Mouse (Mus musculus) C2C12 (cell line): ENCODE measurements around the gene Slc38a4. TPM values are rescaled to one million over a fixed set of nuclear protein-coding genes. Genes with fewer than 3 reads are reported as not detected.

Experiments used
- H3K27me3 ChIP-seq: one replicate; pipeline ENCODE4 v1.6.1; 2011; ENCODE audit not compliant: control insufficient read depth, insufficient read depth, insufficient read length
- H3K36me3 ChIP-seq: one replicate; pipeline ENCODE4 v1.6.1; 2011; ENCODE audit not compliant: control insufficient read depth, insufficient read depth
- H3K4me3 ChIP-seq: one replicate; pipeline ENCODE4 v1.5.1; 2011; ENCODE audit warnings: mild to moderate bottlenecking, control low read depth; ENCODE audit not compliant: poor library complexity, insufficient read depth, severe bottlenecking
- H3K79me2 ChIP-seq: one replicate; pipeline ENCODE4 v1.6.1; 2011; ENCODE audit not compliant: control insufficient read depth, insufficient read depth
- H3K79me3 ChIP-seq: one replicate; pipeline ENCODE4 v1.6.1; 2011; ENCODE audit warnings: low read depth, control low read depth
- H3ac ChIP-seq: one replicate; pipeline ENCODE3; 2011; ENCODE audit warnings: low read depth; ENCODE audit not compliant: control insufficient read depth, insufficient read length
- CEBPB ChIP-seq: IDR thresholded peaks from one replicate; pipeline ENCODE4 v1.6.1; 2011; ENCODE audit warnings: low read depth, mild to moderate bottlenecking, control low read depth, moderate library complexity
- CTCF ChIP-seq: IDR thresholded peaks from one replicate; pipeline ENCODE4 v1.5.1; 2011; ENCODE audit not compliant: control insufficient read depth, insufficient read depth, insufficient read length
- FOSL1 ChIP-seq: IDR thresholded peaks from one replicate; pipeline ENCODE4 v1.8.0; 2011; ENCODE audit warnings: mild to moderate bottlenecking, low read length; ENCODE audit not compliant: poor library complexity, insufficient read depth, severe bottlenecking
- MAX ChIP-seq: IDR thresholded peaks from one replicate; pipeline ENCODE4 v1.6.1; 2011; ENCODE audit warnings: mild to moderate bottlenecking, control low read depth
- MYOD1 ChIP-seq: IDR thresholded peaks from one replicate; pipeline ENCODE4 v1.6.1; 2011; ENCODE audit warnings: low read depth; ENCODE audit not compliant: control insufficient read depth, insufficient read length
- MYOG ChIP-seq: IDR thresholded peaks from one replicate; pipeline ENCODE4 v1.6.1; 2011; ENCODE audit not compliant: control insufficient read depth, insufficient read length; ENCODE audit errors: extremely low read depth
- USF1 ChIP-seq: IDR thresholded peaks from one replicate; pipeline ENCODE4 v1.6.1; 2011; ENCODE audit warnings: low read depth, mild to moderate bottlenecking, control low read depth, moderate library complexity
- polyA plus RNA-seq: library from polyadenylated mRNA; unstranded; fragments of >200 nt; fragmentation: generic; extraction: Trizol; gene quantifications from one replicate; pipeline ENCODE4 v1.2.1, GENCODE M21; 2012; ENCODE audit warnings: missing spikeins

Slc38a4 gene
- polyA plus RNA-seq, 1 experiment: 0.09 TPM

GRCm38 (mm10) chr15:97072859-97073826, 17.4 kb upstream of the Slc38a4 start:
- no peak for TF ChIP-seq MAX
- no peak for TF ChIP-seq USF1
- no peak for TF ChIP-seq MYOG
- no peak for TF ChIP-seq MYOD1
- TF ChIP-seq CTCF: no peak
- TF ChIP-seq CEBPB: no peak
- Histone ChIP-seq H3K36me3 (no peaks in the 10 kb centered on the region), H3K79me2 (no peaks in the 10 kb centered on the region), H3K27me3 (no peaks in the 10 kb centered on the region), H3K79me3 (no peaks in the 10 kb centered on the region), H3ac (no peak overlapping the region), H3K4me3 (no peak overlapping the region)

- H3K36me3 ChIP-seq: no peaks in the 10 kb centered on the region
- H3K79me3 ChIP-seq: no peaks in the 10 kb centered on the region
- H3K27me3 ChIP-seq: no peaks in the 10 kb centered on the region
- H3K79me2 ChIP-seq: no peaks in the 10 kb centered on the region
- H3ac ChIP-seq: no peak overlapping the region
- H3K4me3 ChIP-seq: no peak overlapping the region
- TF ChIP-seq CEBPB (no peak), MYOD1 (no peak), USF1 (no peak), MYOG (no peak), CTCF (no peak), MAX (no peak), FOSL1 (no peak)
Observed at GRCm38 (mm10) chr15:97067340-97068136, 11.8 kb upstream of the Slc38a4 start.

GRCm38 (mm10) chr15:97066937-97067336, 11.2 kb upstream of the Slc38a4 start:
- H3K79me2 ChIP-seq: no peaks in the 10 kb centered on the region
- no peaks in the 10 kb centered on the region for H3K36me3 ChIP-seq
- no peaks in the 10 kb centered on the region for H3K79me3 ChIP-seq
- no peaks in the 10 kb centered on the region for H3K27me3 ChIP-seq
- TF ChIP-seq CTCF (no peak), MYOG (no peak), MAX (no peak), MYOD1 (no peak), FOSL1 (no peak), CEBPB (no peak), USF1 (no peak)
- no peak overlapping the region for H3ac ChIP-seq
- H3K4me3 ChIP-seq: no peak overlapping the region

GRCm38 (mm10) chr15:97063211-97063610, 7.5 kb upstream of the Slc38a4 start:
- Histone ChIP-seq H3K79me2 (no peaks in the 10 kb centered on the region), H3ac (no peak overlapping the region), H3K79me3 (no peaks in the 10 kb centered on the region), H3K27me3 (no peaks in the 10 kb centered on the region), H3K36me3 (no peaks in the 10 kb centered on the region), H3K4me3 (no peak overlapping the region)
- TF ChIP-seq MYOD1 (no peak), MYOG (no peak), CEBPB (no peak), USF1 (no peak), MAX (no peak), CTCF (no peak), FOSL1 (no peak)

- TF ChIP-seq CTCF: no peak
- TF ChIP-seq CEBPB: no peak
- no peak for TF ChIP-seq FOSL1
- TF ChIP-seq MAX: no peak
- TF ChIP-seq MYOD1: no peak
- TF ChIP-seq MYOG: no peak
- no peak for TF ChIP-seq USF1
- Histone ChIP-seq H3K36me3 (no peaks in the 10 kb centered on the region), H3K79me3 (no peaks in the 10 kb centered on the region), H3K4me3 (no peak overlapping the region), H3K27me3 (no peaks in the 10 kb centered on the region), H3K79me2 (no peaks in the 10 kb centered on the region), H3ac (no peak overlapping the region)
Observed at GRCm38 (mm10) chr15:97060973-97061372, 5.2 kb upstream of the Slc38a4 start.
